Mouse (Mus musculus) gastrocnemius, adult 2 months (tissue): ENCODE results near the gene Paqr5. TPM values are rescaled to one million over a fixed set of nuclear protein-coding genes. Genes with fewer than 3 reads are reported as not detected.

ENCODE experiments used
- DNase-seq: peaks from one replicate; pipeline ENCODE4 v3.0.0; 2022
- H3K27ac ChIP-seq: fragments of 200-600 bp; 2 replicates; pipeline ENCODE4 v1.8.1; 2022; ENCODE audit warnings: mild to moderate bottlenecking
- H3K4me3 ChIP-seq: fragments of 200-600 bp; 2 replicates; pipeline ENCODE4 v1.8.1; 2022; ENCODE audit warnings: mild to moderate bottlenecking, moderate library complexity
- CTCF ChIP-seq: fragments of 200-600 bp; IDR thresholded peaks from 2 replicates; pipeline ENCODE4 v1.8.1; 2022; ENCODE audit warnings: antibody characterized with exemption, mild to moderate bottlenecking, moderate library complexity
- intact Hi-C: fragments of 180-260 bp; cut with DNase I; formaldehyde crosslinking; loops from one replicate; pipeline ENCODE4 v1.15.1; 2025
- long read RNA-seq, 2 experiments: library from polyadenylated mRNA; stranded (forward); transcript quantifications; one replicate each; pipeline ENCODE4 v2.0.0; 2021
- total RNA-seq, 2 experiments: library from RNA; stranded (reverse); gene quantifications; 2 replicates each; pipeline ENCODE4 v1.2.3; 2021

Gene Paqr5
- not detected for total RNA-seq
- long read RNA-seq, experiment 1 = 0 reads
- long read RNA-seq, experiment 2 = 0 reads

- intact Hi-C loops = no loop called here
- H3K4me3 ChIP-seq = peak within 1 kb of the TSS; percentile 69
- no peak for TF ChIP-seq CTCF
- no peak within 1 kb of the TSS for H3K27ac ChIP-seq
- peak; percentile 56 for DNase-seq
Measured at GRCm38 (mm10) chr9:62026600-62026999, at the start of gene Paqr5. Gene Paqr5 (minus strand): TSS chr9:62026856.

- no peak for DNase-seq
- no peak overlapping the region for H3K27ac ChIP-seq
- H3K4me3 ChIP-seq = no peak overlapping the region
- TF ChIP-seq CTCF = no peak
- intact Hi-C loops = no loop called here
Measured at GRCm38 (mm10) chr9:62062234-62062633, 35.6 kb upstream of the Paqr5 start.

- H3K27ac ChIP-seq = no peak overlapping the region
- intact Hi-C loops = no loop called here
- no peak for TF ChIP-seq CTCF
- H3K4me3 ChIP-seq = no peak overlapping the region
- DNase-seq = no peak
Measured at GRCm38 (mm10) chr9:62060431-62060830, 33.8 kb upstream of the Paqr5 start.

- intact Hi-C loops = no loop called here
- Histone ChIP-seq H3K27ac (no peak overlapping the region), H3K4me3 (peak overlapping the region; percentile 23)
- TF ChIP-seq CTCF = no peak
- no peak for DNase-seq
Measured at GRCm38 (mm10) chr9:62059941-62060340, 33.3 kb upstream of the Paqr5 start.

DNA sequence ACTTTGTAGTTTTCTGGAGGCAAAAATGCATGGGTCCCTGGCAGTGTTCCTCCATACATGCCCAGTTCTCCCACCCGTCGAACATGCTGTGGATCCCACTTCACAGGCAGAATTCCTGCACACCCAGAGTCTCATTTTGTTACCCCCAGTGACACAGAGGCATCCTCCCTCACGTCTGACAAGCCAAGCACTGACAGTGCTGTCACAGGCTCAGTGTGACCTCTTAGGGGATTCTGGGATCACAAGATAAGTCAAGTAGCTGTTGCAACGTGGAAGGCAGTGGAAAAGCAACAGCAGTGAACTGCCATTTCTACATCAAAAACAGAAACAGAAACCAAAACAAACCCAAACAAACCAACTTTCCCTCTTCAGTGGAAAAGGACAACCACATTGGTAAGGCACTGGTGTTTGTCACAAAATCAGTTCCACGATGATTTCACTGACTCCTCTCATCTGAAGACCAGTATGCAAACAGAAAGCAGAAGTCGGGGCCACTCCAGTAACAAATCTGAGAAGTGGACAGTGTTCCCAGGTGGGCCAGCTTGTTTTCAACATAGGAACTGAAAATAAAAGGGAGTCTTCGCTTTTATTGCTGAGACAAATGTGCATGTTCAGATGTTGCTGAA lies 31.3 kb upstream of the Paqr5 start:
- intact Hi-C loops = no loop called here
- H3K4me3 ChIP-seq = no peak overlapping the region
- TF ChIP-seq CTCF = no peak

DNA sequence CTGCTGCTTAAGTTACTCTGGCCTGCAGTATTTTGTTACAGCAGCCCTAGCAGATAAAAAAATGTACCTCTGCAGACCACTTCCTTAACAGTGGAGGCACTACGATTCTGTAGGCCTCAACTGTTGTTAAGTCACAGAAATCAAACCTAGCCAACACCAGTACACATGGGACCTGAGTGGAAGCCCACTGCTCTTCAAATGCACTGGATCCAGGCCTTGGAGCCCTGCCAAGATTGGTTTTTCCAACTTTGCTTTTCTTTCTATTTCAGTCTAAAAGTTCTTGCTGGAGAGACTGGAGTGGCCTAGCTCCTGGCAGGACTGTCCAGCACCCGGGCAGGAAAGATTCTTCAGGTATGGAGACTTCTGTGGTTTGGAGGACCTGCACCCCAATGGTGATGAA lies 29.6 kb upstream of the Paqr5 start:
- no peak for TF ChIP-seq CTCF
- Histone ChIP-seq H3K4me3 (no peak overlapping the region), H3K27ac (no peak overlapping the region)
- intact Hi-C loops = no loop called here
- DNase-seq = no peak

More for the DNA sequence above, 31.3 kb upstream of the Paqr5 start:
- no peak overlapping the region for H3K27ac ChIP-seq
- DNase-seq = no peak

DNA sequence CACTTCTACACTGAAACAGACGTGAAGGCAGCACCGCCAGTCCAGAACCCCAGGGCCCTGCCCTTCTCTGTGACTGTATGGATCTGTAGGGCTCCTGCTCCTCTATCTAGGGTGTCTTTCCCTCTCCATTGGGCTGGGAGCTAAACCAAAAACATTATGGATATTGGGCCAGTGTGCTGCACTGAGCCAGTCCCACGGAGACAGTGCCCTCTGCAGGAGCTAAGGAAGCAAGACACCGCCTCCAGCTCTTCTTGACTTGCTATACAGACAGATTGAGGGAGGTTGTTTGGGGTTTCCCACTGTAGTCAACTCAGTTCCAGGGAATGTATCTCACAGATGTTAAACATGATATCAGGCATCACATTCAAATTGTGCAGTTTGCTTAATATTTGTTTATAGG lies 24.1 kb upstream of the Paqr5 start:
- Histone ChIP-seq H3K4me3 (no peak overlapping the region), H3K27ac (no peak overlapping the region)
- DNase-seq = no peak
- intact Hi-C loops = no loop called here
- TF ChIP-seq CTCF = peak; percentile 48

- Histone ChIP-seq H3K27ac (no peak overlapping the region), H3K4me3 (no peak overlapping the region)
- TF ChIP-seq CTCF = no peak
- no peak for DNase-seq
- intact Hi-C loops = no loop called here
Measured at GRCm38 (mm10) chr9:62049166-62049565, 22.5 kb upstream of the Paqr5 start.

- intact Hi-C loops = no loop called here
- Histone ChIP-seq H3K27ac (no peak overlapping the region), H3K4me3 (no peak overlapping the region)
- TF ChIP-seq CTCF = no peak
- no peak for DNase-seq
Measured at GRCm38 (mm10) chr9:62042167-62042566, 15.5 kb upstream of the Paqr5 start.

DNA sequence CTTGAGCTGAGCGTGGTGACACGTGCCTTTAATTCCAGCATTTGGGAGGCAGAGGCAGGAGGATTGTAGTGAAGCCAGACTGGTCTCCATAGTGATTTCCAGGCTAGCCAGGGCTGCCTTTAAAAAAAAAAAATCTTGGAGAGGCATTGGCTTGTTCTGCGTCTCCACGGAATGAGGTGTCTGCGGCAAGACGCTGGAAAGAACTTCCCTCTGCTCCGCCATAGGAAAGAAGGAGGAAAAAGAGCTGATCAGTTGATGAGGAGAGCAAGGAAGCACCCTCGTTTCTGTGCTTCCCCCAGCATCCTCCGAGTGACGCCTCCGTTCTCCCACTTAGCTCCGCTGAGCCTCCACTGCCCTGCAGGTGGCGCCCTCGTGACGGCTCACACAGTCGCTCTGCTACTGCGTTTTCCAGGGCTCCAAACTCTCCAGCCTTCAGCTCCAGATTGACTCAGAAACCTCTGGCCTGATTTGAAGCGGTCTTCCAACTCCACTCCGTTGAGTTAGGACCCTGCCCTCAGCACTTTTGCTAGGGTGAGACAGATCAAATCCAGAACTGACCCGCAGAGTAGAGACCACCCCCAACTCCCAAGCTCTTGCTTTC lies 13.5 kb upstream of the Paqr5 start:
- intact Hi-C loops = loop anchor here (1.0 kb wide), 2 partner anchors 82 to 204 kb away; partner anchors contain the start of gene Glce
- TF ChIP-seq CTCF = peak; percentile 93
- H3K4me3 ChIP-seq = no peak overlapping the region
- no peak overlapping the region for H3K27ac ChIP-seq
- DNase-seq = peak; percentile 91

DNA sequence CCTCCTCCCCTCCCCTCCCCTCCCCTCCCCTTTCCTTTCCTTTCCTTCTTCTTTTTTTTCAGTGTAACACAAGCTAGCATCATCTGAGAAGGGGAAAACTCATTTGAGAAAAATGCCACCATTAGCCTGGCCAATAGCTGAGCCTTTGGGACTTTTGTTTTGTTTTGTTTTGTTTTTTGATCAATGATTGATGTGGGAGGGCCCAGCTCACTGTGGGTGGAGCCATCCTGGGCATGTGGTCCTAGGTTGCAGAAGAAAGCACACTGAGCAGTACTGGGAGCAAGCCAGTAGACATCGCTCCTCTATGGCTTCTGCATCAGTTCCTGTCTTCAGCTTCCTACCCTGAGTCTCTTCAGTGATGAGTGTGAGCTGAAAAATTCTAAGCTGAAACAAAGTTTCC lies 9.2 kb upstream of the Paqr5 start:
- intact Hi-C loops = no loop called here
- TF ChIP-seq CTCF = no peak
- Histone ChIP-seq H3K27ac (no peak overlapping the region), H3K4me3 (no peak overlapping the region)
- no peak for DNase-seq

DNA sequence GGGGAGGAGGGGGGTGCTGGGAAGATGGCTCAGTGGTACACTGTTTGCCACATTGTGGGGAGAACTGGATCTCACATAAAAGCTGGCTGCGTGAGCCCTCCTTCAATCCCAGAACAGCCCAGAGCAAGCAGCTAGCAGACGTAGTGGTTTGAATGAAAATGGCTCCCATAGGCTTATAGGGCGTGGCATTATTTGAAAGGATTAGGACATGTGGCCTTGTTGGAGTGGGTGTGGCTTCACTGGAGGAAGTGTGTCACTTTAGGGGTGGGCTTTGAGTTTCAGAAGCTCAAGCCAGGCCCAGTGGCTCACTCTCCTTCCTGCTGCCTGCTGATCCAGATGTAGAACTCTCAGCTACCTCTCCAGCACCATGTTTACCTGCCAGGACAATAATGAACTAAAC lies 5.5 kb upstream of the Paqr5 start:
- intact Hi-C loops = no loop called here
- no peak overlapping the region for H3K27ac ChIP-seq
- H3K4me3 ChIP-seq = no peak overlapping the region
- no peak for DNase-seq
- TF ChIP-seq CTCF = no peak

DNA sequence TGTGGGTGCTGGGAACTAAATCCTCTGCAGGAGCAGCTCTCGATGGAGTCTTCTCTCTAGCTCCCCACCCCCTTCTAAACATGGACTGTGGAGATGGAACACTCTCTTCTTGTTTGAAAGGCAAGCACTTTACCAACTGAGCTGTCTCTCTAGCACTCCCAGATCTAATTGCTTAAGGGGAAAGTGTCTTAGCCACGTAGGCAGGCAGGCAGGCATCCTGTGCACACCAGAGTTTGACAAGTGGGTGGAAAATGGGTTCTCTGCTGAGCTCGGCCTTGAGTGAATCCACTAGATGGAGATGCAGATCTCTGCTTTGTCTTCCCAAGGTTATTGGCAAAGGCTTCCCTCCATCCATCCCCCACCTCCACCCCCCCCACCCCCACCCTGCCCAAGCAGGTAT lies 1.4 kb upstream of the Paqr5 start:
- TF ChIP-seq CTCF = no peak
- no peak for DNase-seq
- intact Hi-C loops = no loop called here
- Histone ChIP-seq H3K27ac (no peak overlapping the region), H3K4me3 (no peak overlapping the region)

GRCm38 (mm10) chr9:62025056-62025455 lies 1.6 kb downstream of the Paqr5 start:
- no peak for TF ChIP-seq CTCF
- no peak overlapping the region for H3K27ac ChIP-seq
- no peak for DNase-seq
- H3K4me3 ChIP-seq = no peak overlapping the region
- intact Hi-C loops = no loop called here
